Mouse (Mus musculus): ENCODE measurements at regions not wholly inside any gene's neighbourhood (a gene's known extent, or its start where the extent isn't known, plus 50 kb on each side); places are given as distances from the start of the nearest gene placed in this dataset.

DNA sequence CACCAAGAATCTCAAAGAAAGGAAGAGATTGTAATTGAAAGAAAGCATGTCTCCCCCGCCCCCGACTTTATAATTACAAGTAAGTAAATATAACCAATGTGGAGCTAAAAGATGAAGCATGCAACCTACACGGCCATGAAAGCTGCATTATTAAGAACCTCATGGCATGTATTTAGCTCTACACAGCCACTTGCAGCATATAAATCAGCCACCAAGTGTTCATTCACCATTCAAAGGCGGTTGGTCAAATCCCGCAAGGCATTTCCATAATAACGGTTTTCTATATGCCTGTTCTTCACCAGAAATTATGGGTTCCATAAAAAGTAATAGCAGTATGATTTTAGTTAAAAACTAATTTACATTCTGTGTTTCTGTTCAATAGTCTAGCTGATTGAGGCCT, 221.4 kb upstream of the Lmcd1 start:
- no peak overlapping the region for H3K4me3 ChIP-seq (ENCODE audit: insufficient read depth, low read depth, low read length)
- no peaks in the 10 kb centered on the region for H3K36me3 ChIP-seq (ENCODE audit: control insufficient read depth, insufficient read depth, low read length)
- H3K79me2 ChIP-seq (ENCODE audit: control insufficient read depth, insufficient read depth, low read length): no peaks in the 10 kb centered on the region
- no peak for TF ChIP-seq POLR2A (IDR thresholded peaks at IDR 0.05; ENCODE audit: extremely low read depth, insufficient read depth, low read length)
- no peak for TF ChIP-seq CTCF (IDR thresholded peaks at IDR 0.05; ENCODE audit: low read depth, low read length)
- no peak overlapping the region for H3K9ac ChIP-seq (ENCODE audit: low read depth, low read length)
- H3K4me1 ChIP-seq (ENCODE audit: control insufficient read depth, insufficient read depth, low read length): no peaks in the 10 kb centered on the region
- H3K27ac ChIP-seq (replicated peaks; ENCODE audit: insufficient read depth, low read depth, low read length): no peak overlapping the region
- H3K27me3 ChIP-seq (ENCODE audit: control insufficient read depth, insufficient read depth, low read length): no peaks in the 10 kb centered on the region
- WGBS: 85% methylated on average over 6 of the region's 6 CpGs
- no peak for DNase-seq (ENCODE audit: extremely low read depth, low read depth, low spot score)

DNA sequence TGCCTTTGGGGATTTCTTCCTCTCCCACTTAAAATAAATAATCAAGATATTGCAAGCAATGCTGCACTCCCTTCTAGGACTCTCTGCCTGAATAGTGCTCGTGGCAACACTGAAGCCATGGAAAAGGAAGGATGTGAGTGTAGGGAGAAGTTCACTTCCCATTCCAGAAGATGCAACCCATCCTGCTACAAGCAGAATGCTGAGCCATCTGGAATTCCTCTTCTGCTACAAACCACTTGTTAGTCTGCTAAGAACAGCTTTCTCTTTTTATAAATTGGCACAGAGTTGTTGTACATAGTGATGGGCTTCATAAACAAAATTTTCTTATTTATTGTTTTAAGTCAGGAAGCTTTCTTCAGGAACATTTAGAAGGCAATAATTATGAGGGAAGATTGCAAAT, 215.7 kb upstream of the Lmcd1 start:
- Histone ChIP-seq H3K36me3 (ENCODE audit: control insufficient read depth, insufficient read depth, low read length) (no peaks in the 10 kb centered on the region), H3K27ac (replicated peaks; ENCODE audit: insufficient read depth, low read depth, low read length) (no peak overlapping the region), H3K79me2 (ENCODE audit: control insufficient read depth, insufficient read depth, low read length) (no peaks in the 10 kb centered on the region), H3K4me1 (ENCODE audit: control insufficient read depth, insufficient read depth, low read length) (no peaks in the 10 kb centered on the region), H3K9ac (ENCODE audit: low read depth, low read length) (no peak overlapping the region), H3K27me3 (ENCODE audit: control insufficient read depth, insufficient read depth, low read length) (no peaks in the 10 kb centered on the region), H3K4me3 (ENCODE audit: insufficient read depth, low read depth, low read length) (no peak overlapping the region)
- 28% methylated on average over 1 of the region's 1 CpGs for WGBS
- DNase-seq (ENCODE audit: extremely low read depth, low read depth, low spot score): peak; percentile 18
- TF ChIP-seq POLR2A (IDR thresholded peaks at IDR 0.05; ENCODE audit: extremely low read depth, insufficient read depth, low read length): no peak
- no peak for TF ChIP-seq CTCF (IDR thresholded peaks at IDR 0.05; ENCODE audit: low read depth, low read length)

DNA sequence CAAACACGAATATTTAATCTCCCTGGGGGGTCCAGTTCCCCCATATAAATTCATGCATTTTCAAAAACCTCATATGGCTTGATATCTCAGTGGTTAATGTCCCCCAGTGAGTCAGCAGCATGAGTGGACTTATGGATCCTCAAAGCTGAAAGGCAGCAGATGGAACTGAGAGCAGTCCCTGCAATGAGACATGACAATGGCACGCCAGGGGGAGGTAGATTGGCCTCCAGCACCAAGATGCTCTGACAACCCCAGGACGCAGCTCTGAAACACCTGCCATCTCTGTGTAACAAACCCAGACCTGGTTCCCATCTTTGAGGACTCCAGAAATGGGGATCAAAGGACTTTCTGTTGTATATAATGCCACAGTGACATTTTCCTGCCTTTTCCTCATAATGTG, 210.6 kb upstream of the Lmcd1 start:
- TF ChIP-seq CTCF (IDR thresholded peaks at IDR 0.05; ENCODE audit: low read depth, low read length) (no peak), POLR2A (IDR thresholded peaks at IDR 0.05; ENCODE audit: extremely low read depth, insufficient read depth, low read length) (no peak)
- Histone ChIP-seq H3K27me3 (ENCODE audit: control insufficient read depth, insufficient read depth, low read length) (no peaks in the 10 kb centered on the region), H3K4me3 (ENCODE audit: insufficient read depth, low read depth, low read length) (no peak overlapping the region), H3K79me2 (ENCODE audit: control insufficient read depth, insufficient read depth, low read length) (no peaks in the 10 kb centered on the region), H3K9ac (ENCODE audit: low read depth, low read length) (no peak overlapping the region), H3K36me3 (ENCODE audit: control insufficient read depth, insufficient read depth, low read length) (no peaks in the 10 kb centered on the region), H3K27ac (replicated peaks; ENCODE audit: insufficient read depth, low read depth, low read length) (no peak overlapping the region), H3K4me1 (ENCODE audit: control insufficient read depth, insufficient read depth, low read length) (no peaks in the 10 kb centered on the region)
- DNase-seq (ENCODE audit: extremely low read depth, low read depth, low spot score): no peak
- WGBS: 63% methylated on average over 3 of the region's 3 CpGs

DNA sequence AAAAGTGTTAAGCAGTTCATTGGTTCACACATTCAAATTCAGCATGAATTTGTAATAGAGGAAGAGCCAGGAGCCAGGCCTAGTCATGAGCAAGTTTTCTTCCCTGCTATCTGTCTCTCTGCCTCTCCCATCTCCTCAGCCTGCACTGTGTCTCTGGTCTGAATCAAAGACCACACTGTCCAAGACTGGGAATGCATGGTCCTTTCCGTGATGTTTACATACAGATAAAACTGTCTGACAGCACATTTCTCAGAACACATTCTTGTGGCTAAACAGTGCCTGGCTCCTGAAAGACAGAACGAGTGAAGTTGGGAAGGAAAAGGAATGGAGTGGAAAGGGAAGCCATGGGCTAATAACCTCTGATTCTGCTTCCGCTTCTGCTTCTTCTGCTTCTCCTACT, 183.0 kb upstream of the Lmcd1 start:
- no peaks in the 10 kb centered on the region for H3K4me1 ChIP-seq (ENCODE audit: control insufficient read depth, insufficient read depth, low read length)
- no peak for TF ChIP-seq CTCF (IDR thresholded peaks at IDR 0.05; ENCODE audit: low read depth, low read length)
- no peak for TF ChIP-seq POLR2A (IDR thresholded peaks at IDR 0.05; ENCODE audit: extremely low read depth, insufficient read depth, low read length)
- H3K36me3 ChIP-seq (ENCODE audit: control insufficient read depth, insufficient read depth, low read length): no peaks in the 10 kb centered on the region
- no peak overlapping the region for H3K27ac ChIP-seq (replicated peaks; ENCODE audit: insufficient read depth, low read depth, low read length)
- no peak overlapping the region for H3K9ac ChIP-seq (ENCODE audit: low read depth, low read length)
- WGBS: 62% methylated on average over 3 of the region's 3 CpGs
- no peaks in the 10 kb centered on the region for H3K79me2 ChIP-seq (ENCODE audit: control insufficient read depth, insufficient read depth, low read length)
- DNase-seq (ENCODE audit: extremely low read depth, low read depth, low spot score): peak; percentile 3
- H3K4me3 ChIP-seq (ENCODE audit: insufficient read depth, low read depth, low read length): no peak overlapping the region
- no peaks in the 10 kb centered on the region for H3K27me3 ChIP-seq (ENCODE audit: control insufficient read depth, insufficient read depth, low read length)

DNA sequence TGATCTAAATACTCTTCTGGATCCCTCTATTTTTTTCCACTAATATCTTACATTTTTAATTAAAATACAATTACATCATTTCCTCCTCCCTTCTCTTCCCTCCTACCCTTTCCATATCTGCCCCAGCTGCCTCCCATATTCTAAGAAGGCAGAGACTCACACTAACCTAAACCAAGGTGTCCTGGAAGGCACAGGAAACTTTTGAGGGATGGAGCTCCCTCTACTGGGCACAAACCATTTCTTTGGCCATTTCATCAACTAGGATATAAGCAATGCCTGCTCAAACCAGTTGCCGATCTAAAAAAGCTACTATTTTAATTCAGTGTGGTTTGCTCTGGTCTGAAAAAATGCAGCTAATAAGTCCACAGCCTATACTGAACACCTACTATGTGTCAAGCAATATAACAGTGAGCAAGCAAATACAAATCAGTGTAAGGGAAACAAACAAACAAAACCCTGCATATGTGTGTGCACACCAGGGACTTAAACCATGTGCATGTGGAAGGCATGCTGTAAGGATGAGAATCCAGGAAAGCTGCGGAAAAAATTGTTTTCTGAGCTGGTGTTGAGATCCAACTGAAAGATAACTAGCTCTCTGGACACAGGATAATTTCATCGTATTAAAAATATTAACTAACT, 182.3 kb upstream of the Lmcd1 start:
- no peaks in the 10 kb centered on the region for H3K4me1 ChIP-seq (ENCODE audit: control insufficient read depth, insufficient read depth, low read length)
- 57% methylated on average over 3 of the region's 3 CpGs for WGBS
- no peaks in the 10 kb centered on the region for H3K27me3 ChIP-seq (ENCODE audit: control insufficient read depth, insufficient read depth, low read length)
- no peak overlapping the region for H3K9ac ChIP-seq (ENCODE audit: low read depth, low read length)
- H3K27ac ChIP-seq (replicated peaks; ENCODE audit: insufficient read depth, low read depth, low read length): no peak overlapping the region
- peak; percentile 24 for DNase-seq (ENCODE audit: extremely low read depth, low read depth, low spot score)
- H3K36me3 ChIP-seq (ENCODE audit: control insufficient read depth, insufficient read depth, low read length): no peaks in the 10 kb centered on the region
- TF ChIP-seq CTCF (IDR thresholded peaks at IDR 0.05; ENCODE audit: low read depth, low read length) (no peak), POLR2A (IDR thresholded peaks at IDR 0.05; ENCODE audit: extremely low read depth, insufficient read depth, low read length) (no peak)
- no peak overlapping the region for H3K4me3 ChIP-seq (ENCODE audit: insufficient read depth, low read depth, low read length)
- no peaks in the 10 kb centered on the region for H3K79me2 ChIP-seq (ENCODE audit: control insufficient read depth, insufficient read depth, low read length)

DNA sequence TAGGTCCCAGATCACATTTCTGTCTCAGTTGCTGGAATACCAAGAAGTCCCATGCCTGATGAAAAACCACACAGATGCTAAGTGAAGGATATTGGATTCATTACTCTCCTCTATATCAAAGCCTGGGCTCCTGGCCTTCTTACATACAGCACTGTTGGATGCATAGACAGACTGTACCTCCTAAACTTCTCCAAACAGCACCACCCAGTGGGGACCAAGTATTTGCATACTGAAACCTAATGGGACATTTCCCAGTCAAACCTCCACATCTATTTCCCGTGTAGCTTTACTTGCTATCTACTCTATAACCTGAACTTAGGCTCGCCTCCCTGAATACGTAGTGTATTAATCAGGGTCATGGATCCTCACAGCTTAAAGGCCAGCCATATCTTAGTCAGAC, 180.3 kb upstream of the Lmcd1 start:
- no peak for TF ChIP-seq POLR2A (IDR thresholded peaks at IDR 0.05; ENCODE audit: extremely low read depth, insufficient read depth, low read length)
- no peak for TF ChIP-seq CTCF (IDR thresholded peaks at IDR 0.05; ENCODE audit: low read depth, low read length)
- H3K36me3 ChIP-seq (ENCODE audit: control insufficient read depth, insufficient read depth, low read length): no peaks in the 10 kb centered on the region
- no peak overlapping the region for H3K27ac ChIP-seq (replicated peaks; ENCODE audit: insufficient read depth, low read depth, low read length)
- H3K9ac ChIP-seq (ENCODE audit: low read depth, low read length): no peak overlapping the region
- H3K79me2 ChIP-seq (ENCODE audit: control insufficient read depth, insufficient read depth, low read length): no peaks in the 10 kb centered on the region
- DNase-seq (ENCODE audit: extremely low read depth, low read depth, low spot score): no peak
- no peaks in the 10 kb centered on the region for H3K27me3 ChIP-seq (ENCODE audit: control insufficient read depth, insufficient read depth, low read length)
- H3K4me1 ChIP-seq (ENCODE audit: control insufficient read depth, insufficient read depth, low read length): no peaks in the 10 kb centered on the region
- WGBS: 66% methylated on average over 3 of the region's 3 CpGs
- H3K4me3 ChIP-seq (ENCODE audit: insufficient read depth, low read depth, low read length): no peak overlapping the region
